Mouse (Mus musculus): ENCODE measurements around the gene Gm884.

GRCm38 (mm10) chr11:103651426-103651825, 30.5 kb upstream of the Gm884 start:
- TF ChIP-seq EP300 (IDR thresholded peaks at IDR 0.05) = no peak
- TF ChIP-seq CTCF (IDR thresholded peaks at IDR 0.05) = no peak

Data from lung, postnatal 0 days (tissue).